Mouse (Mus musculus): ENCODE results near the gene Ypel5. TPM values are rescaled to one million over a fixed set of nuclear protein-coding genes. Genes with fewer than 3 reads are reported as not detected.

The Ypel5 gene
- total RNA-seq, 2 experiments from 2014 or later: 174 to 314 TPM

DNA sequence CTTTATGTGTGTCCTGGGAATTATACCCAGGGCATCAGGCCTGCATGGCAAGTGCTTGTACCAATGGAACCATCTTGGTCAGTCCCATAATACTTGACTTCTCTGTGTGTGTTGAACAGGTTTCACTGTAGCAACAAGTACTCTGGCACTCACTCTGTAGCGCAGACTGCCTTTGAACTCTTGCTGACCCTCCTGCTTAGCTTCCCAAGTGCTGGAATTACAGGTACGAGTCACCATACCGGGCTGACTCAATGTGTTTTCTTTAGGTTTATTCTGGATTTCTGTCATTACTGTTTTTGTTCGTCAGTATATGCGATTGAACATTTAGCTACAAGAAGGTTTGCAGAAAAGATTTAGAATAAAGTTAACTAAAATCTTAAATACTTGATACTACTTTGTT lies 61.7 kb downstream of the Ypel5 start:
- ATAC-seq (replicated peaks; ENCODE audit: low FRiP score, poor library complexity, severe bottlenecking): no peak

DNA sequence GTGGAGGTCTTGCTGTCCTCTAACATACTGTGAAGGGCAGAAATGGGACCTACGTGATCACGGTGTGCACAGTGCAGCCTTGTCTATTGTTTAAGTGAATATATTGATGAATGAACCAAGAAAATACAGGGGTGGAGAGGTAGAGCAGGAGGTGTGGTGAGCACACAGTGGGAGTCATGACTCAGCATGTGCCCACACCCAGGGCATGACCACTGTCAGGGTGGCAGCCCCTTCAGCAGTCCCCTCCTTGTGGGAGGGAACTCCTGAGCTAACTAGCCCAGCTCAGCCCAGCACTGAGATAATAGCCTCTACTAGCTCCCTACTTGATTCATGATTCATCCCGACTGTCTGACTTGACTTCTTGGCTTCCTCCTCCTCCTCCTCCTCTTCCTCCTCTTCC lies 62.5 kb downstream of the Ypel5 start:
- no peak for ATAC-seq (replicated peaks; ENCODE audit: low FRiP score, poor library complexity, severe bottlenecking)

Other genes with a start within 250 kb of the Ypel5 start
- gene Alk, start 231.8 kb upstream of the Ypel5 start, total RNA-seq (2015; ENCODE audit: low replicate concordance): not detected in 2 replicates
- gene Alk, start 231.8 kb upstream of the Ypel5 start, total RNA-seq (2017; ENCODE audit: low replicate concordance): not detected in 2 replicates
- 4.0 and 12.1 TPM in 2 replicates for gene Lbh, start 81.9 kb downstream of the Ypel5 start, total RNA-seq (2015; ENCODE audit: low replicate concordance)
- gene Lbh, start 81.9 kb downstream of the Ypel5 start, total RNA-seq (2017; ENCODE audit: low replicate concordance): 5.7 and 6.1 TPM in 2 replicates

Measured in erythroblast, adult 5-6 weeks (primary cell).